Mouse (Mus musculus) adrenal gland, postnatal 25 days (tissue): Measurements from ENCODE around the gene Gm44973. TPM values are rescaled to one million over a fixed set of nuclear protein-coding genes. Genes with fewer than 3 reads are reported as not detected.
A peak's percentile ranks its signal among the peaks of the same experiment; 100 is the strongest.
"Not testable (repeated sequence)": the region's sequence is repeated elsewhere in the genome, so short reads cannot be mapped to it uniquely, and the experiment has no call there.

ENCODE experiments used
- DNase-seq: peaks from one replicate; pipeline ENCODE4 v3.0.0; 2021; ENCODE audit warnings: mixed read lengths
- total RNA-seq: library from RNA; stranded (reverse); gene quantifications from 2 replicates; pipeline ENCODE4 v1.2.3, GENCODE M21; 2021

Gene Gm44973
- total RNA-seq, 1 experiment from 2014 or later: not detected

- no peak for DNase-seq
These were observed 37.1 kb downstream of the Gm44973 start for GRCm38 (mm10) chr7:5052438-5052837.

- DNase-seq: no peak
These were observed 37.6 kb downstream of the Gm44973 start for GRCm38 (mm10) chr7:5052931-5053343.

GRCm38 (mm10) chr7:5053456-5054179, 38.3 kb downstream of the Gm44973 start:
- no peak for DNase-seq

DNA sequence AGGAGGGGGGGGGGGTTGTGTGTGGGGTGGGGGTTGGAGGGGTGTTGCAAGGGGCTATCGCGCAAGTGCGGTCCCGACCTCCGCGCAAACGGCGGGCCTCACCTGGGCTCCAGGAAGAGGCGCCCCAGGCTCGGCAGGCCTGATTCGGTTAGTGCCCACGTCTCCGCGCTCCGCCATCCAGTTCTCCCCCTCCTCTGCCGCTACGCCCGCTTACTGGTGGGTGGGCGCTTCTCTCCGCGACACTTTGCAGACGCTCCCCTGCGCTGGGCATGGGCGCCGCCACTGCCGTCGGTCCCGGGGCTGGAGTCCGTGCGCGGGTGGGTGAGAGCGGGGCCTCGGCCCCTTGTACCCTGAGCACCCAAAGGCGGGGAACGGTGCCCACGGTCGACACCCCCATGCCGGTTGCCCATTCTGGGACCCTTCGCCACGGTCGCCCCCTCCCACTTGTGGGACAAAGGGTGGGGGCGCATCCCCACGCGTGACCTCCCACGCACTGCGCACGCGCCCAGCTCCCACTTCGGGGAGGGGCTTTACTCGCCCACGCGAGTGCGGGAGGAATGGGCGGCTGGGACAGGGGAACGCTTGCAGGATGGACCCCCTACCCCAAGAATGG, 41.5 kb downstream of the Gm44973 start:
- DNase-seq: no peak

GRCm38 (mm10) chr7:5057381-5057780, 42.1 kb downstream of the Gm44973 start:
- no peak for DNase-seq

GRCm38 (mm10) chr7:5057804-5058203, 42.5 kb downstream of the Gm44973 start:
- no peak for DNase-seq

- DNase-seq: no peak
These were observed 43.3 kb downstream of the Gm44973 start for GRCm38 (mm10) chr7:5058631-5059030.

DNA sequence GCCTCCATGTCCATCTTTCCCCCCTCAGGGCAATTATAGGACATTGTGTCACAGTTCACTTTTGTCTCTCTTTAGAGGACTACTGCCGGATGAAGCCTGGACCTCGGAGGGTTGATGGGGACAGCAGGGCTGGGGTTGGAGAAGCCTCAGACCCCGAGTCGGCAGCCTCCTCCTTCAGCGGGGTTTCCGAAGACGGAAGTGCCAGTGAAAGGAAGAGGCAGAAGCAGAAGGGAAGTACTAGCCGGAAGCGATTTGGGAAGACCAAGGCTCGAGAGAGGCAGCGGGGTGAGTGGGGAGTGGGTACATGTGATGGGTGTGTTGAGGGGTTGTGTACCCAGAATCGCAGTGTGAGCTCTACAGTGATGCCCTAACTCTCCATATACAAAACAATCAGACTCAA, 44.1 kb downstream of the Gm44973 start:
- no peak for DNase-seq

- peak; percentile 76 for DNase-seq
These were observed 45.0 kb downstream of the Gm44973 start for GRCm38 (mm10) chr7:5060239-5060731.

- peak; percentile 97 for DNase-seq
These were observed 45.9 kb downstream of the Gm44973 start for GRCm38 (mm10) chr7:5060944-5061773.

DNA sequence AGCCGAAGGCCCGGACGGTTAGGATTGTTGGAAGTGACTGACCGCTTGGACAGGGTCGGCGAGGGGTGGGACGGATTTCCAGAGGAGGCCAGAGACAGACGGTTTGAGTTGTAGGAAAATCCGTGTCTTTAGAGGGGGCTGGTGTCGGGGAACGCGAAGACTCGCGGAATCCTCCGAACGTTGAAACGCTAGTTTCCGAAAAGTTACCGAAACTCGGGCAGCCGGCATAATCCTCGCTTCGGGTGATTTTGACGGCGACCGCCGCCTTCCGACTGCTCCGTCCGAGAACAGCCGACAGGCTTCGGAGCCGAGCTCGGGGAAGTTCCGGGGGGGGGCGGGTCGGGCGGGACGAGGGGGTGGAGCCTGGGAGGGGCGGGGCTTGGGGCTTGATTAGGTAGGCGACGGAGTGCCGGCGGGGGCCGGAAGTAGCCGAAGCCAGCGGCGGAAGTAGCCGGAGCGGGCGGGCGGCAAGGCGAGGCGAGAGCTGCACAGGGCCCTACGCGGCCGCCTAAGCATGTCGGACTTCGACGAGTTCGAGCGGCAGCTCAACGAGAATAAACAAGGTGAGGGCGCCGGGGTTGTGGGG, 46.6 kb downstream of the Gm44973 start, which contains the start of gene U2af2:
U2af2 (plus strand) TSS at position 370 of the 586 bp plus-strand sequence.
- peak; percentile 97 for DNase-seq

GRCm38 (mm10) chr7:5062360-5063001, 47.2 kb downstream of the Gm44973 start:
- peak; percentile 64 for DNase-seq

DNA sequence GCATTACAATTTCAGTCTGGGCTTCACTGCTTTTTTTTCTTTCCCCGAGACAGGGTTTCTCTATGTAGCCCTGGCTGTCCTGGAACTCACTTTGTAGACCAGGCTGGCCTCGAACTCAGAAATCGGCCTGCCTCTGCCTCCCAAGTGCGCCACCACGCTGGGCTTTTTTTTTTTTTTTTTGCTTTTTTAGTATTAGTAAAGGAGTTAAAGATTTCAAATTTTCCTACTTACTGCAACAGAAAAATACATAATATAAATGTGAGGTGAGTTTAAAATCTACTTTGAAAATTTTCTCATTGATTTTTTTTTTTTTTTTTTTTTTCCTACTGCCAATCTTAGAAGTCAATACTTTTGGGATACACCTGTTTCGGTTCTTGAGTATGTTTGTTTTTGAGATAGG, 49.6 kb downstream of the Gm44973 start:
- no peak for DNase-seq

GRCm38 (mm10) chr7:5073586-5073985, 58.3 kb downstream of the Gm44973 start:
- no peak for DNase-seq

DNA sequence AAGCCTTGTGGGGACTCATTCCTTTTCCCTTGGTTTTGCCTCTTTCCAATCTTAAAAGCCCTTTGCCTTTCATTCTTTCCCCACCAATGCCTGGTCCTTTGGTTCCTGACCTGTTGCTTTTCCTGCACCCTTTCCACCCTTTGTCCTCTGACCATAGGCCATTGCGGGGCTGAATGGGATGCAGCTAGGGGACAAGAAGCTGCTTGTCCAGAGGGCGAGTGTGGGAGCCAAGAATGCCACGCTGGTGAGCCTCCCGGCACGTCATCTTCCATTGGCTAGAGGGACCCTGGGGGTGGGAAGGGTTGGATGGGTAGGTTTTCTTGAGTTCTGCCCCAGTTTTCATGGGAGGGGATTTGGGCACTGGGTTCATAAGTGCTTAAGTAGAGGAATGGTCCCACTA, 59.7 kb downstream of the Gm44973 start:
- no peak for DNase-seq

GRCm38 (mm10) chr7:5076931-5077330, 61.6 kb downstream of the Gm44973 start:
- no peak for DNase-seq

DNA sequence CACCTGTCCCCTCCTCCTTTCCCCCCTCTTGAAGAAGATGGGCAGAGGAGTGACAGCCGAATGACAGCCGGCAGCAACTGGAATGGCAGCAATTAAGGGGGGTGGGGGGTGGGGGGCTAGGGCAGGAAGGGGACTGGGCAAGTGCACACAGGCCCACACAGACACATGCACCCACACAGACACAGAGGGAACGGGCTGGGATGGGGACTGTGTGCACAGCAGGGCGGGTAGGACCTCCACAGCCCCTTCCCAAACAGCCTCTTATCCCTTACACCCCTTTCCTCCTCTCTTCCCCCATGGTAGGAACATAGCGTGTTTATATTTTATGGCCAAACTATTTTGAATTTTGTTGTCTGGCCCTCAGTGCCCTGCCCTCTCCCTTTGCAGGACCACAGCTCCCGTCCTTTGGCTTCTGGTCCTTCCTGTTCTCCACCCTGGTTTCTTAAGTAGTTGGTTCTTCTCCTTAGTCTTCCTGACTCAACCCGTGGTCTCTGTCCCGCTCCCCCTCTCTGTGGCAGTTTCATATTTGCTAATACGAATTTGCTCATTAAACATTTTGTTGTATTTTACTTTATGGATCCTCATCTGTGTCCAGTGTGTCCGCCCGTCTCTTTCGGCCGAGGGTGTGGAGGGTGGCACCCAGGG, 64.2 kb downstream of the Gm44973 start:
- DNase-seq: not testable (repeated sequence)

- DNase-seq: peak; percentile 96
These were observed 64.9 kb downstream of the Gm44973 start, which contains the start of gene Epn1 for GRCm38 (mm10) chr7:5080010-5080751. Gene Epn1, plus strand, starts transcription at chr7:5080235.

GRCm38 (mm10) chr7:5080815-5081214, 65.5 kb downstream of the Gm44973 start:
- DNase-seq: no peak

GRCm38 (mm10) chr7:5081241-5081640, 65.9 kb downstream of the Gm44973 start:
- DNase-seq: no peak
